Mouse (Mus musculus): ENCODE results near the gene Pcsk2. TPM values are rescaled to one million over a fixed set of nuclear protein-coding genes. Genes with fewer than 3 reads are reported as not detected.

Pcsk2 gene
- polyA plus RNA-seq, 1 experiment from 2014 or later = not detected

- Histone ChIP-seq H3K9ac (replicated peaks) (no peak overlapping the region), H3K27ac (ENCODE audit: low read depth) (no peak overlapping the region), H3K4me2 (ENCODE audit: low read depth, low read length) (no peak overlapping the region), H3K4me1 (ENCODE audit: insufficient read depth) (peaks cover 15% of the 10 kb centered on the region), H3K36me3 (replicated peaks; ENCODE audit: insufficient read depth, low read length) (no peaks in the 10 kb centered on the region), H3K4me3 (ENCODE audit: low read depth, low read length) (no peak overlapping the region), H3K9me3 (ENCODE audit: low read length) (no peaks in the 10 kb centered on the region), H3K27me3 (ENCODE audit: insufficient read depth, low read length) (no peaks in the 10 kb centered on the region)
- no peak for TF ChIP-seq EP300 (IDR thresholded peaks at IDR 0.05; ENCODE audit: low read depth)
- no peak for TF ChIP-seq CTCF (IDR thresholded peaks at IDR 0.05; ENCODE audit: low read depth)
- WGBS (ENCODE audit: insufficient replicate concordance) = 57% methylated on average over 4 of the region's 4 CpGs
- no peak for DNase-seq
- ATAC-seq = 0 out of 2 replicates have a peak, but pooled peaks have one; percentile 17
Measured at GRCm38 (mm10) chr2:143853447-143853846, 307.5 kb downstream of the Pcsk2 start.

- DNase-seq (no peak), ATAC-seq (no peak)
- Histone ChIP-seq H3K9me3 (ENCODE audit: low read length) (no peaks in the 10 kb centered on the region), H3K4me1 (ENCODE audit: insufficient read depth) (peaks cover 10% of the 10 kb centered on the region), H3K4me2 (ENCODE audit: low read depth, low read length) (no peak overlapping the region), H3K9ac (replicated peaks) (no peak overlapping the region), H3K36me3 (replicated peaks; ENCODE audit: insufficient read depth, low read length) (no peaks in the 10 kb centered on the region), H3K27ac (ENCODE audit: low read depth) (no peak overlapping the region), H3K4me3 (ENCODE audit: low read depth, low read length) (no peak overlapping the region), H3K27me3 (ENCODE audit: insufficient read depth, low read length) (peaks cover 14% of the 10 kb centered on the region)
- WGBS (ENCODE audit: insufficient replicate concordance) = 84% methylated on average over 2 of the region's 2 CpGs
- TF ChIP-seq EP300 (IDR thresholded peaks at IDR 0.05; ENCODE audit: low read depth) (no peak), CTCF (IDR thresholded peaks at IDR 0.05; ENCODE audit: low read depth) (no peak)
Measured at GRCm38 (mm10) chr2:143859166-143859565, 313.2 kb downstream of the Pcsk2 start.

- peak; percentile 79 for ATAC-seq
- H3K9ac ChIP-seq (replicated peaks) = peak within 1 kb of the TSS; percentile 60
- H3K4me1 ChIP-seq (ENCODE audit: insufficient read depth) = peaks cover 10% of the 10 kb centered on the region
- H3K27me3 ChIP-seq (ENCODE audit: insufficient read depth, low read length) = peaks cover 14% of the 10 kb centered on the region
- H3K36me3 ChIP-seq (replicated peaks; ENCODE audit: insufficient read depth, low read length) = no peaks in the 10 kb centered on the region
- H3K4me2 ChIP-seq (ENCODE audit: low read depth, low read length) = peak within 1 kb of the TSS; percentile 66
- peak within 1 kb of the TSS; percentile 43 for H3K4me3 ChIP-seq (ENCODE audit: low read depth, low read length)
- 6% methylated on average over 81 of the region's 86 CpGs for WGBS (ENCODE audit: insufficient replicate concordance)
- no peak for TF ChIP-seq EP300 (IDR thresholded peaks at IDR 0.05; ENCODE audit: low read depth)
- TF ChIP-seq CTCF (IDR thresholded peaks at IDR 0.05; ENCODE audit: low read depth) = no peak
- H3K27ac ChIP-seq (ENCODE audit: low read depth) = no peak within 1 kb of the TSS
- DNase-seq = peak; percentile 50
- no peaks in the 10 kb centered on the region for H3K9me3 ChIP-seq (ENCODE audit: low read length)
Measured at GRCm38 (mm10) chr2:143862484-143863231, 316.7 kb downstream of the Pcsk2 start, which contains the start of gene Bfsp1. Bfsp1 (minus strand) TSS chr2:143863173.

GRCm38 (mm10) chr2:143864600-143864999 is 318.6 kb downstream of the Pcsk2 start:
- no peak for ATAC-seq
- peaks cover 14% of the 10 kb centered on the region for H3K27me3 ChIP-seq (ENCODE audit: insufficient read depth, low read length)
- H3K9me3 ChIP-seq (ENCODE audit: low read length) = no peaks in the 10 kb centered on the region
- no peak for DNase-seq
- H3K9ac ChIP-seq (replicated peaks) = no peak overlapping the region
- TF ChIP-seq EP300 (IDR thresholded peaks at IDR 0.05; ENCODE audit: low read depth) (no peak), CTCF (IDR thresholded peaks at IDR 0.05; ENCODE audit: low read depth) (no peak)
- no peak overlapping the region for H3K4me2 ChIP-seq (ENCODE audit: low read depth, low read length)
- 58% methylated on average over 8 of the region's 8 CpGs for WGBS (ENCODE audit: insufficient replicate concordance)
- no peak overlapping the region for H3K4me3 ChIP-seq (ENCODE audit: low read depth, low read length)
- H3K4me1 ChIP-seq (ENCODE audit: insufficient read depth) = peaks cover 10% of the 10 kb centered on the region
- no peak overlapping the region for H3K27ac ChIP-seq (ENCODE audit: low read depth)
- H3K36me3 ChIP-seq (replicated peaks; ENCODE audit: insufficient read depth, low read length) = no peaks in the 10 kb centered on the region
